Mouse (Mus musculus) lung, adult 2 months (tissue): ENCODE results near the gene Ly6g6c. TPM values are rescaled to one million over a fixed set of nuclear protein-coding genes. Genes with fewer than 3 reads are reported as not detected.
A peak's percentile ranks its signal among the peaks of the same experiment; 100 is the strongest.
"Not testable (repeated sequence)": the region's sequence is repeated elsewhere in the genome, so short reads cannot be mapped to it uniquely, and the experiment has no call there.

ENCODE experiments used
- DNase-seq: peaks from one replicate; pipeline ENCODE4 v3.0.0; 2022
- H3K4me1 ChIP-seq: fragments of 200-500 bp; 2 replicates; pipeline ENCODE4 v1.6.1; 2011; ENCODE audit warnings: low read length; ENCODE audit not compliant: control insufficient read depth, insufficient read depth
- H3K4me3 ChIP-seq: fragments of 200-500 bp; replicated peaks from 2 replicates; pipeline ENCODE3; 2011; ENCODE audit warnings: low read depth, mild to moderate bottlenecking, control low read depth, low read length; ENCODE audit errors: extremely low read depth
- CTCF ChIP-seq: fragments of 200-500 bp; IDR thresholded peaks from 2 replicates; pipeline ENCODE4 v1.5.1; 2011; ENCODE audit warnings: mild to moderate bottlenecking, low read length, control low read depth; ENCODE audit not compliant: insufficient read depth
- POLR2A ChIP-seq: fragments of 200-500 bp; IDR thresholded peaks from 2 replicates; pipeline ENCODE4 v1.6.1; 2011; ENCODE audit warnings: low read depth, mild to moderate bottlenecking, control low read depth, low read length, borderline replicate concordance; ENCODE audit errors: extremely low read depth
- WGBS: fragments of 180-500 bp; shearing (Covaris S2); methylation state at CpG from one replicate; pipeline ENCODE4 v1.1.7; 2018; 5-methylcytosine and 5-hydroxymethylcytosine counted together
- polyA plus RNA-seq: library from polyadenylated mRNA; depleted of rRNA; stranded (reverse); fragments of >200 nt; gene quantifications from 2 replicates; pipeline ENCODE4 v1.2.3, GENCODE M21; 2012

Gene Ly6g6c
- polyA plus RNA-seq, 1 experiment, result 90.0 TPM

DNA sequence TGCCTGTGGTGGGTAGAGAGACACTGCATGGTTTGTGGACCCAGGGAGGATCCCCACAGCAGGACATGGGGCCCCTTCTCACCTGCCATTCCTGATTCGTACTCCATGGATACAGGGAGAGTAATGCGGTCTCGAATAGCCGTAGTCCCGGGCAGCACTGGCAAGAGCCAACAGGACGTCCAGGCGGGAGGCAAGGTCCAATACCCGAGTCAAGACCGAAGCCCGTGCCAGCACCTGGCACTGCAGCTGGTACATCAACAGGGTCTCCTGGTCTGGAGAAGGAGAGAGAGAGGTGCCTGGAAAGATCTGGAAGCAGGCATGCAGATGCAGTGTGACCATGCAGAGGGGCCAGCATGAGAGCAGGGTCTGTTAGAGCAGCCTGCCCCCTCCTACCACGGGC lies 33.9 kb upstream of the Ly6g6c start:
- H3K4me3 ChIP-seq, result no peak overlapping the region
- DNase-seq, result no peak
- TF ChIP-seq CTCF, result no peak
- TF ChIP-seq POLR2A, result no peak
- 89% methylated on average over 11 of the region's 11 CpGs for WGBS
- peaks cover 2% of the 10 kb centered on the region for H3K4me1 ChIP-seq

DNA sequence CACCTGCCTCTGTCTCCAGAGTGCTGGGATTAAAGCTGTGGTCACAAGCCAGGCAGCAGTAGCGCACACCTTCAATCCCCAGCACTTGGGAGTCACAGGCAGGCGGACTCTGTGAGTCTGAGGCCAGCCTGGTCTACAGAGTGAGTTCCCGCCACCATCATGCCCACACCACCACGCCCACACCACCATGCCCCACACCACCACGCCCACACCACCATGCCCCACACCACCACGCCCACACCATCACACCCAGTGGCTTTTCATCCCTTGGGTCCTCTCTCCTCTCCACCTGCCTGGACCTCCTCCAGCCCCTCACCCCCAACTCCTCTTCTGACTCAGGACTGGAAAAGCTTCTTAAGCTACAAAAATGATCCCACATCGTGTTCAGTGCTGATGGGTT lies 33.3 kb upstream of the Ly6g6c start:
- Histone ChIP-seq H3K4me3 (no peak overlapping the region), H3K4me1 (no peaks in the 10 kb centered on the region; the same call in 1 of the 2 replicates)
- DNase-seq, result no peak
- TF ChIP-seq POLR2A (no peak), CTCF (no peak)
- 80% methylated on average over 7 of the region's 7 CpGs for WGBS

DNA sequence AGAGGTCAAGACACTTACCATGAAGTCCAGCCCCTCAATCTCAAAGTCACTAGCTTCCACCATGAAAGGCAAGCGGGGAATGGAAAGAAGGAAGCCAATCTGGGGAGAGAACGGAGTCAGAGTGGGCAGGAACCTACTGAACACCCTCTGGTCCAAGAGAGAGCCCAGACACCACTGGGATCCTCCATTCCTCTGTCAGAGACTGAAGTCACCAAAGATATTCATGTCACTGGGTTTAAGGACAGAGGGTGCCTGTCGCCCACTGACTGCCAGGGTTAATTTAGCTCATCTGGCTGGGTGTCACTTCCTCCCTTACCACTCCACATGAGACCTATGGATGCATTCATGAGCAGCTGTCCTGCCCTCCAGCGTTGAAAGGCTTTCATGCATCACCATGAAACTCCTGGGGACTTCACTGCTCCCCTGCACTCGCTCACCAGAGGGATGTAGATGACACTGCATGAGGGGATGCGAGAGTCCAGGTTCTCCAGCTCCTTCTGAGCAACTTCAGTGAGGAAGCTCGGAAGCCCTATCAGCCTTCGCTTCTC lies 32.8 kb upstream of the Ly6g6c start:
- Histone ChIP-seq H3K4me3 (no peak overlapping the region), H3K4me1 (no peaks in the 10 kb centered on the region; the same call in 1 of the 2 replicates)
- WGBS, result 71% methylated on average over 8 of the region's 8 CpGs
- DNase-seq, result no peak
- TF ChIP-seq POLR2A, result no peak
- no peak for TF ChIP-seq CTCF

DNA sequence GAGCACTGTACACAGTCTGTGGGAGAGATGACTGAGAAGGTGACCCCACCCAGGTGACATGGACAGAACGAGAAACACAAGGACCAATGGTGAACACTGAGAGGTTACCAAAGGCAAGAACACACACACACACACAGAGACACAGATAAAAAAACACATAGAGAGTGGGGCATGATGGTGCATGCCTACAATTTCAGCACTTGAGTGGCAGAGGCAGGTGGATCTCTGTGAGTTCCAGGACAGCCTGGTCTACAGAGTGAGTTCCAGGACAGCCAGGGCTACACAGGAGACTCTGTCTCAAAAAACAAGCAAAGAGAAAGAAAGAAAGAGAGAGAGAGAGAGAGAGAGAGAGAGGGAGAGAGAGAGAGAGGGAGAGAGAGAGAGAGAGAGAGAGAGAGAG lies 31.5 kb upstream of the Ly6g6c start:
- not testable (repeated sequence) for H3K4me1 ChIP-seq, DNase-seq
- WGBS, result 65% methylated on average over 1 of the region's 1 CpGs

DNA sequence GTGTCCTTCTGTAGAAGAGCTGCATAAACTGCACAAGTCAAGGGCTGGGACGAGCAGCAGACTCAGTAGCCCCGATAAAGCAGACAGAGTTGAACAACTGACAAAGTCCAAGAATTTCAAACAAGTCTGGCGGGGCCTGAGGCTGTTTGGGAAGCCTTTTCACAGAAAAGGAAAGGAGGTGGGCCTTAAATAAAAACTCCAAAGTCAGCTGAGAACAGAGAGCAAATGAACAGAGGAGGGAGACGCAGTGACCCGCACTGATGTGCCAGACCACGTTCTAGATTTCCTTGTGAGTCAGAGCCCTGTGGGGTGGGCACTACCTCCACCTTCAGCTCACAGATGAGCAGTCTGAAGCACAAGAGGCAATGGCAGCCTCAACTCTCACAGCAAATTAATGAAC lies 30.3 kb upstream of the Ly6g6c start:
- Histone ChIP-seq H3K4me1 (no peaks in the 10 kb centered on the region; the same call in 1 of the 2 replicates), H3K4me3 (no peak overlapping the region)
- whole genome bisulfite sequencing, result 75% methylated on average over 6 of the region's 6 CpGs
- TF ChIP-seq CTCF, result no peak
- no peak for DNase-seq

More for the DNA sequence above, 31.5 kb upstream of the Ly6g6c start:
- H3K4me3 ChIP-seq, result not testable (repeated sequence)

DNA sequence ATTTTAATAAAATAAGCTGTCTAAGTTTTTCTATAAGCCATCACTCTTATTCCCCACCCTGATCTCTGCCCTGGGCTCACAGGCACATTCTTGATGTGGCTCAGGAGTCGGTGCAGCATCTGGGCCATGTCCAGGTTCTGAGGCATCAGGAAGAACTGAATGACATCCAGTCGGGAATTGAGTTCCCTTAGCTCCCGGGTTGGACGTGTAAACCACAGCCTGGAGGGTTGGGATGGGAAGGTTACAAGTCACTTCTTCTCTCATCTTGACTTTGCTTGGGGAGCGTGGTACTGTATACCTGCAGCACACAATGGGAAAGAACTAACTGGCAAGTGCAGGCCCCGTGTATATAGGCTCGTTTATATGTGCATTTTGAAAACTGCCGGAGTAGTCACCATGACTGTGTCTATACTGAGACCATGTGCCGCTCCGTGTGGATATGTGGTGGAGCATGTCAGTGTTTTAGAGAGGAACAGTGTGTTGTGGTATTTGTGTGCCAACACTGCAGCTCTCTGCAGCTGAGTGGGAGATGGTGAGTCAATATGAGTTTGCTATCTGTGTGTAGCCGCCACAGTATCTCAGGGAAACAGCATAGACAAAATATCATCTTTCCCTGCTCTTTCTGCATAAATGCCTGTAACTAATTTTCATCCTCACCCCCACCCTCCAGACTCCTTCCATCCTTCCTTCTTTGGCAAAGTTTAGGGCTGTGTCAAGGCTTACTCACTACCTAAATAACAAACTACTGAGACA lies 25.9 kb upstream of the Ly6g6c start:
- WGBS, result 82% methylated on average over 11 of the region's 11 CpGs
- no peak overlapping the region for H3K4me3 ChIP-seq
- no peak for DNase-seq
- TF ChIP-seq CTCF (no peak), POLR2A (no peak)
- H3K4me1 ChIP-seq, result peaks cover 6% of the 10 kb centered on the region; the same call in 1 of the 2 replicates

DNA sequence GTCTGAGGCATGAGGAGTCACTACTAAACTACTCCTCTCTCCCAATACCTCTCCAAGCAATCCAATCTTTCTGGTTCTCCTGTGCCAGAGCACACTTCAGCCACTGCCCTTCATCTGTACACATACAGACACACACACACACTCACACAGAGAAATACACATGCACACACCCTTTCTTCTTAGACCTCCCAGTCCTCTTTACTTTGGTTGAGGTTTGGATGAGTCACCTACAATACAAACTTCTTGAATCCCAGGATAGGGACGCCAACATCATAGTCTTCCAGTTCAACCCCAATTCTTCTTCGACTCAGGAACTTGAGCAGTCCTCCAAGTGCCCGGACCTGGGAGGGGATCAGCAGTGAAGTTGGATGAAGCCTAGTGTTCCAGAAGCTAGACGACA lies 21.4 kb upstream of the Ly6g6c start:
- DNase-seq, result no peak

DNA sequence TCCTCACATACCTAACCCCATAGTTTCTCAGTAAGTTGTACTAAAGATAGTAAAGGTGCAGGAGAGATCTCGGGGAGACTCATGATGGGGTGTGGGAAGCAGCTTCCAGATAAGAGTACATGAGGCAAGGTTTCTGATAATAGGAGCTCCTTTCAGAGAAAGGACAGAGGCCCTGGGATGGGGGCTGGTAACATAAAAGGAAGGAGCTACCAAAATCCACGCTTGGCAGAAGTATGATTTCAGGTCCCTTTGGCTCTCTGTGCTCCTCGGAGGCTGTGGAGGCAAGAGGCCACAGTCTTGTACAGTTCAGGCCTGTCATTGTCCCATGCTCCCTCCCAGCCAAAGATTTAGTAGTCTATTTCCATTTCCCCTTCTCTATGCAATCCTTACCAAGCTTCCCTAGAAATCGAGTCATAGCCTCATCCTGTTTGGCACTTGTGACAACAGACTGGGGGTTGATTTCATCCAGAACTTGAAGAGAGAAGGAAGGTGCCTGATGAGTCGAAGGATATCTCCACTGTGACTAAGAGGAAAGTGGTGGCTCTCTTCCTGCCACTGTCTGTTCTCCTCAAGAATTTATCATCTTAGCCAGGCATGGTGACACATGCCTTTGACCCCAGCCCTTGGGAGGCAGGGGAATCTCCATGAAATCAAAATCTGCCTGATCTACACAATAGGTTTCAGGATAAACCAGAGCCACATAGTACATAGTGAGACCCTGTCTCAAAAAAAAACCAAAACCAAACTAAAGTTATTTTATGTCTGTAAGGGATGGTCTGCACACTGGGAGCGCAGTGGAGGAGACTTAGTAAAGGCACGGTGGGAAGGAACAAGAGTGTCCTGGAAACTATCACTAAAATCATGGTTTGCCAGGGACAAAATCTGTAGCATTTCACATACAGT lies 20.0 kb upstream of the Ly6g6c start:
- Histone ChIP-seq H3K4me1 (peaks cover 26% of the 10 kb centered on the region), H3K4me3 (no peak overlapping the region)
- peak; percentile 2 for DNase-seq
- TF ChIP-seq CTCF, result no peak
- TF ChIP-seq POLR2A, result no peak
- WGBS, result 59% methylated on average over 7 of the region's 7 CpGs

More for the DNA sequence above, 21.4 kb upstream of the Ly6g6c start:
- TF ChIP-seq CTCF (no peak), POLR2A (no peak)
- Histone ChIP-seq H3K4me1 (peaks cover 19% of the 10 kb centered on the region), H3K4me3 (no peak overlapping the region)
- 53% methylated on average over 4 of the region's 4 CpGs for WGBS

DNA sequence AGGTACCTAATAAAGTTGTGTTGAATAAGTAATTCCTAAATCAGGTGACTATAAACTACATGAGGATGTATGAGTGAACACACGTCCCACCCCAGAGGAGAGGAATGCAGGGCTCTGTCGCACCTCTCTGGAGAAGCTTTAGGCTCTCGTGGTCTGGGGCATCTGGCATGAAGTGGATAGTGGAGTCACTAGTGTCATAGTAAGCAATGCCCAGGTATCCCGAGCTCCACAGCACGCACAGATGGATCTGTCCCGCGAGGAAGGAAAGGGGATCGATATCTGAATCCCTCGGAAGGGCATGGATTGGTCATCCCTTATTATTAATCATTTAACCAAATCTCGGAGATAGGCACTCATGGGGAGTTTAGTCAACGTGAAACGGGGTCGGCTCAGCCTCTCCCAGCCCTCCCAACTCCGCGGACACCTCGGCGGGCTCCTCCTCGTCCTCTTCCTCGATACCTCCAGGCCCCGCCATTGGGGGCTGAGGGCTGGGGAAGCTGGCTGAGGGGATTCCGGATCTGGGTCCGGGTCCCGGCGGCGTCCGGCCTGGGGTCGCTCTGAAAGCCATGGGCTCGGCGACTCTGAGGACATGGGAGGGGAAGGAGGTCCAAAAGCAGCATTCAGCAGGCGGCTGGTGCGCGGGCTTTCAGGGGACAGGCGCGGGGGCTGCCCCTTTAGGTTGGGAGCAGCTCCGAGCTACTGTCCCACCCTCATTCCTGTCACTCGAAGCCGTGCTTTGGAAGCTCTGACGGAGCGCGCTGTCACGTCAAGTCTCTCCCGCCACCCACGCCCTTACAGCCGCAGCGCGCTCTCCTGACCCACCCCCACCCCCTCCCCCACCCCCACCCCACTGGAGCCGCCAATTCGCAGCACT lies 19.1 kb upstream of the Ly6g6c start:
- peak overlapping the region; percentile 51 for H3K4me3 ChIP-seq
- peak; percentile 14 for DNase-seq
- peaks cover 26% of the 10 kb centered on the region for H3K4me1 ChIP-seq
- TF ChIP-seq CTCF (no peak), POLR2A (peak; percentile 80; the same call in 1 of the 2 replicates)
- 3% methylated on average over 48 of the region's 48 CpGs for WGBS
